Mouse (Mus musculus) bone marrow, adult 2 months (tissue): ENCODE data around the gene Slc17a5.

ENCODE experiments used
- CTCF ChIP-seq: fragments of 200-500 bp; IDR thresholded peaks from 2 replicates; pipeline ENCODE4 v1.5.1; 2011; ENCODE audit warnings: low read length, control low read depth; ENCODE audit not compliant: control insufficient read depth, insufficient read depth
- POLR2A ChIP-seq: fragments of 200-500 bp; IDR thresholded peaks from 2 replicates; pipeline ENCODE4 v1.6.1; 2011; ENCODE audit warnings: low read depth, mild to moderate bottlenecking, control low read depth, low read length, borderline replicate concordance; ENCODE audit not compliant: control insufficient read depth

GRCm38 (mm10) chr9:78569934-78570333 is 17.9 kb downstream of the Slc17a5 start:
- no peak for TF ChIP-seq CTCF
- no peak for TF ChIP-seq POLR2A
